Mouse (Mus musculus): Measurements from ENCODE around the gene S100a13. TPM values are rescaled to one million over a fixed set of nuclear protein-coding genes. Genes with fewer than 3 reads are reported as not detected.
A peak's percentile ranks its signal among the peaks of the same experiment; 100 is the strongest.

The S100a13 gene
- total RNA-seq, 2 experiments from 2014 or later = 11.9 to 15.5 TPM

- Histone ChIP-seq H3K4me3 (peak overlapping the region; percentile 87), H3K27ac (peak overlapping the region; percentile 100)
- no peak for TF ChIP-seq CTCF (IDR thresholded peaks at IDR 0.05)
- DNase-seq = no peak
- intact Hi-C loops (cut with DNase I) = loop anchor here (2.0 to 5.0 kb wide), 2 partner anchors 19 to 108 kb away; partner anchors contain the start of gene Snapin
Measured at GRCm38 (mm10) chr3:90509747-90510123, 4.5 kb upstream of the S100a13 start.

GRCm38 (mm10) chr3:90512276-90512675 is 2.0 kb upstream of the S100a13 start:
- Histone ChIP-seq H3K27ac (peak overlapping the region; percentile 91), H3K4me3 (peak overlapping the region; percentile 74; the same call in 1 of the 2 replicates)
- intact Hi-C loops (cut with DNase I) = loop anchor here (5.0 kb wide), 1 partner anchor 105 kb away; no protein-coding TSS in a partner anchor
- TF ChIP-seq CTCF (IDR thresholded peaks at IDR 0.05) = no peak
- DNase-seq = no peak

GRCm38 (mm10) chr3:90512948-90513642 is 1.1 kb upstream of the S100a13 start:
- H3K4me3 ChIP-seq = peak overlapping the region; percentile 74
- DNase-seq = no peak
- no peak for TF ChIP-seq CTCF (IDR thresholded peaks at IDR 0.05)
- intact Hi-C loops (cut with DNase I) = loop anchor here (5.0 kb wide), 1 partner anchor 104 kb away; no protein-coding TSS in a partner anchor
- peak overlapping the region; percentile 91 for H3K27ac ChIP-seq

- no peak for TF ChIP-seq CTCF (IDR thresholded peaks at IDR 0.05)
- intact Hi-C loops (cut with DNase I) = loop anchor here (5.0 kb wide), 1 partner anchor 103 kb away; no protein-coding TSS in a partner anchor
- Histone ChIP-seq H3K27ac (peak overlapping the region; percentile 91), H3K4me3 (peak overlapping the region; percentile 74)
- DNase-seq = peak; percentile 88
Measured at GRCm38 (mm10) chr3:90514691-90515090, 456 bp downstream of the S100a13 start.

GRCm38 (mm10) chr3:90515242-90515641 is 1.0 kb downstream of the S100a13 start:
- peak overlapping the region; percentile 74 for H3K4me3 ChIP-seq
- intact Hi-C loops (cut with DNase I) = no loop called here
- H3K27ac ChIP-seq = peak overlapping the region; percentile 91
- TF ChIP-seq CTCF (IDR thresholded peaks at IDR 0.05) = no peak
- peak; percentile 72 for DNase-seq

- H3K27ac ChIP-seq = peak overlapping the region; percentile 91
Measured at GRCm38 (mm10) chr3:90515789-90516188, 1.6 kb downstream of the S100a13 start.

GRCm38 (mm10) chr3:90517711-90518110 is 3.5 kb downstream of the S100a13 start:
- intact Hi-C loops (cut with DNase I) = no loop called here
- Histone ChIP-seq H3K27ac (no peak overlapping the region; the same call in 1 of the 2 replicates), H3K4me3 (no peak overlapping the region)
- no peak for DNase-seq
- TF ChIP-seq CTCF (IDR thresholded peaks at IDR 0.05) = no peak

More at GRCm38 (mm10) chr3:90515789-90516188, 1.6 kb downstream of the S100a13 start:
- intact Hi-C loops (cut with DNase I) = no loop called here
- TF ChIP-seq CTCF (IDR thresholded peaks at IDR 0.05) = no peak
- peak overlapping the region; percentile 74 for H3K4me3 ChIP-seq
- DNase-seq = no peak

GRCm38 (mm10) chr3:90525421-90525820 is 11.2 kb downstream of the S100a13 start:
- Histone ChIP-seq H3K27ac (peak overlapping the region; percentile 66), H3K4me3 (no peak overlapping the region)
- intact Hi-C loops (cut with DNase I) = loop anchor here (5.0 to 10.0 kb wide), 2 partner anchors 59 to 92 kb away; no protein-coding TSS in a partner anchor
- DNase-seq = peak; percentile 60
- TF ChIP-seq CTCF (IDR thresholded peaks at IDR 0.05) = peak; percentile 84

- Histone ChIP-seq H3K27ac (peak overlapping the region; percentile 66), H3K4me3 (no peak overlapping the region)
- no peak for TF ChIP-seq CTCF (IDR thresholded peaks at IDR 0.05)
- no peak for DNase-seq
- intact Hi-C loops (cut with DNase I) = loop anchor here (5.0 to 10.0 kb wide), 2 partner anchors 59 to 91 kb away; no protein-coding TSS in a partner anchor
Measured at GRCm38 (mm10) chr3:90526076-90526475, 11.8 kb downstream of the S100a13 start.

- DNase-seq = peak; percentile 56
- H3K4me3 ChIP-seq = no peak within 1 kb of the TSS
- intact Hi-C loops (cut with DNase I) = loop anchor here (5.0 to 10.0 kb wide), 2 partner anchors 58 to 91 kb away; no protein-coding TSS in a partner anchor
- no peak for TF ChIP-seq CTCF (IDR thresholded peaks at IDR 0.05)
- peak within 1 kb of the TSS; percentile 66 for H3K27ac ChIP-seq
Measured at GRCm38 (mm10) chr3:90526580-90526979, 12.3 kb downstream of the S100a13 start, which contains the start of gene S100a14. Gene S100a14, plus strand, starts transcription at chr3:90526856.

- intact Hi-C loops (cut with DNase I) = loop anchor here (5.0 to 10.0 kb wide), 2 partner anchors 57 to 90 kb away; no protein-coding TSS in a partner anchor
- no peak for DNase-seq
- no peak for TF ChIP-seq CTCF (IDR thresholded peaks at IDR 0.05)
- no peak overlapping the region for H3K27ac ChIP-seq
- no peak overlapping the region for H3K4me3 ChIP-seq
Measured at GRCm38 (mm10) chr3:90527291-90527873, 13.1 kb downstream of the S100a13 start.

GRCm38 (mm10) chr3:90531713-90532112 is 17.5 kb downstream of the S100a13 start:
- no peak overlapping the region for H3K4me3 ChIP-seq
- H3K27ac ChIP-seq = no peak overlapping the region
- TF ChIP-seq CTCF (IDR thresholded peaks at IDR 0.05) = no peak
- intact Hi-C loops (cut with DNase I) = no loop called here
- no peak for DNase-seq

- Histone ChIP-seq H3K27ac (no peak overlapping the region), H3K4me3 (no peak overlapping the region)
- no peak for TF ChIP-seq CTCF (IDR thresholded peaks at IDR 0.05)
- no peak for DNase-seq
- intact Hi-C loops (cut with DNase I) = no loop called here
Measured at GRCm38 (mm10) chr3:90535446-90535845, 21.2 kb downstream of the S100a13 start.

Data from gastrocnemius, adult 2 months (tissue).